Mouse (Mus musculus) embryonic fibroblast, embryonic 13.5 days (primary cell): ENCODE data around the gene Rnf115.

Experiments
- CTCF ChIP-seq: IDR thresholded peaks from 2 replicates; pipeline ENCODE4 v1.5.1; 2011; ENCODE audit warnings: mild to moderate bottlenecking, control low read depth, low read length, moderate library complexity, borderline replicate concordance; ENCODE audit not compliant: insufficient read depth
- POLR2A ChIP-seq: IDR thresholded peaks from 2 replicates; pipeline ENCODE4 v1.6.1; 2011; ENCODE audit warnings: low read depth, mild to moderate bottlenecking, control low read depth, low read length, moderate library complexity

GRCm38 (mm10) chr3:96729403-96729784 is 1.9 kb downstream of the Rnf115 start:
- no peak for TF ChIP-seq CTCF
- no peak for TF ChIP-seq POLR2A
